Mouse (Mus musculus): ENCODE data around the gene Spata31d1a. TPM values are rescaled to one million over a fixed set of nuclear protein-coding genes. Genes with fewer than 3 reads are reported as not detected.
"Not testable (repeated sequence)": the region's sequence is repeated elsewhere in the genome, so short reads cannot be mapped to it uniquely, and the experiment has no call there.

The Spata31d1a gene
- polyA plus RNA-seq, 1 experiment from 2014 or later, result not detected

DNA sequence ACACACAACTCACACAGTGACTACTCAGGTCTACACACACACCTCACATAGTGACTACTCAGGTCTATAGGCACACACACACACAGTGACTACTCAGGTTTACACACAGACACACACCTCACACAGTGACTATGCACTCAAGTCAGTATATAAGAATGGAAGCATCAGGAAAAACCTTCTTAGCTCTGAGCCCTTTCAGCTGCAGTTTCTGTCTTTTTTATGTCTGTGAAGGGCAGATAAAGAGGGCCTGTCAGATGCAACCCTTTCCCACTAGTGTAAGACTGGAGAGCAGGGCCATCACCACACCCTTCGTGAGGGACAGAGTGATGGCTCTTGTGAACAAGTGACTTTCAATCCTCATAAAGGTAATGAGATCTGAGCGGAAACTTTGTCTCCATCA is 28.3 kb upstream of the Spata31d1a start:
- H3K4me2 ChIP-seq, result no peak overlapping the region
- no peaks in the 10 kb centered on the region for H3K4me1 ChIP-seq (ENCODE audit: control insufficient read depth, insufficient read depth, low read length)
- DNase-seq (ENCODE audit: low spot score, missing footprints), result no peak
- no peak overlapping the region for H3K4me3 ChIP-seq (ENCODE audit: low read depth, low read length)
- WGBS, result 80% methylated on average over 2 of the region's 2 CpGs
- no peaks in the 10 kb centered on the region for H3K27me3 ChIP-seq (ENCODE audit: control insufficient read depth, insufficient read depth, low read length)
- H3K36me3 ChIP-seq (ENCODE audit: control insufficient read depth, insufficient read depth, low read length), result no peaks in the 10 kb centered on the region
- no peaks in the 10 kb centered on the region for H3K9me3 ChIP-seq (ENCODE audit: control insufficient read depth, low read length)
- no peak for ATAC-seq (ENCODE audit: low FRiP score)
- no peak overlapping the region for H3K27ac ChIP-seq (ENCODE audit: low read depth, low read length)
- no peak overlapping the region for H3K9ac ChIP-seq (ENCODE audit: low read length)

- peak; percentile 38; the same call in 1 of the 2 replicates for ATAC-seq (ENCODE audit: low FRiP score)
- H3K9ac ChIP-seq (ENCODE audit: low read length), result no peak overlapping the region
- H3K4me1 ChIP-seq (ENCODE audit: control insufficient read depth, insufficient read depth, low read length), result no peaks in the 10 kb centered on the region
- no peaks in the 10 kb centered on the region for H3K27me3 ChIP-seq (ENCODE audit: control insufficient read depth, insufficient read depth, low read length)
- no peak overlapping the region for H3K4me2 ChIP-seq
- no peak overlapping the region for H3K27ac ChIP-seq (ENCODE audit: low read depth, low read length)
- no peaks in the 10 kb centered on the region for H3K36me3 ChIP-seq (ENCODE audit: control insufficient read depth, insufficient read depth, low read length)
- WGBS, result 33% methylated on average over 3 of the region's 3 CpGs
- DNase-seq (ENCODE audit: low spot score, missing footprints), result no peak
- H3K9me3 ChIP-seq (ENCODE audit: control insufficient read depth, low read length), result no peaks in the 10 kb centered on the region
- no peak overlapping the region for H3K4me3 ChIP-seq (ENCODE audit: low read depth, low read length)
Measured at GRCm38 (mm10) chr13:59735190-59735589, 25.1 kb upstream of the Spata31d1a start.

- H3K36me3 ChIP-seq (ENCODE audit: control insufficient read depth, insufficient read depth, low read length); H3K9me3 ChIP-seq (ENCODE audit: control insufficient read depth, low read length); H3K4me3 ChIP-seq (ENCODE audit: low read depth, low read length); ATAC-seq (ENCODE audit: low FRiP score); DNase-seq (ENCODE audit: low spot score, missing footprints); H3K27ac ChIP-seq (ENCODE audit: low read depth, low read length); H3K4me1 ChIP-seq (ENCODE audit: control insufficient read depth, insufficient read depth, low read length); H3K9ac ChIP-seq (ENCODE audit: low read length); H3K27me3 ChIP-seq (ENCODE audit: control insufficient read depth, insufficient read depth, low read length); H3K4me2 ChIP-seq: not testable (repeated sequence)
- WGBS, result 40% methylated on average over 6 of the region's 6 CpGs
Measured at GRCm38 (mm10) chr13:59734347-59734746, 24.2 kb upstream of the Spata31d1a start.

- WGBS, result 78% methylated on average over 3 of the region's 4 CpGs
- no peaks in the 10 kb centered on the region for H3K9me3 ChIP-seq (ENCODE audit: control insufficient read depth, low read length)
- H3K4me1 ChIP-seq (ENCODE audit: control insufficient read depth, insufficient read depth, low read length), result no peaks in the 10 kb centered on the region
- DNase-seq (ENCODE audit: low spot score, missing footprints), result no peak
- no peaks in the 10 kb centered on the region for H3K36me3 ChIP-seq (ENCODE audit: control insufficient read depth, insufficient read depth, low read length)
- H3K27ac ChIP-seq (ENCODE audit: low read depth, low read length), result no peak overlapping the region
- no peak for ATAC-seq (ENCODE audit: low FRiP score)
- H3K27me3 ChIP-seq (ENCODE audit: control insufficient read depth, insufficient read depth, low read length), result no peaks in the 10 kb centered on the region
- no peak overlapping the region for H3K9ac ChIP-seq (ENCODE audit: low read length)
- no peak overlapping the region for H3K4me3 ChIP-seq (ENCODE audit: low read depth, low read length)
- no peak overlapping the region for H3K4me2 ChIP-seq
Measured at GRCm38 (mm10) chr13:59733936-59734335, 23.8 kb upstream of the Spata31d1a start.

GRCm38 (mm10) chr13:59731652-59732051 is 21.5 kb upstream of the Spata31d1a start, which contains the start of gene Spata31d1d:
Gene Spata31d1d (minus strand): TSS chr13:59731752.
- ATAC-seq (ENCODE audit: low FRiP score) (no peak), DNase-seq (ENCODE audit: low spot score, missing footprints) (no peak)
- 44% methylated on average over 6 of the region's 7 CpGs for WGBS
- Histone ChIP-seq H3K4me2 (no peak within 1 kb of the TSS), H3K9ac (ENCODE audit: low read length) (no peak within 1 kb of the TSS), H3K4me1 (ENCODE audit: control insufficient read depth, insufficient read depth, low read length) (no peaks in the 10 kb centered on the region), H3K36me3 (ENCODE audit: control insufficient read depth, insufficient read depth, low read length) (no peaks in the 10 kb centered on the region), H3K27ac (ENCODE audit: low read depth, low read length) (no peak within 1 kb of the TSS), H3K9me3 (ENCODE audit: control insufficient read depth, low read length) (no peaks in the 10 kb centered on the region), H3K4me3 (ENCODE audit: low read depth, low read length) (no peak within 1 kb of the TSS), H3K27me3 (ENCODE audit: control insufficient read depth, insufficient read depth, low read length) (no peaks in the 10 kb centered on the region)

DNA sequence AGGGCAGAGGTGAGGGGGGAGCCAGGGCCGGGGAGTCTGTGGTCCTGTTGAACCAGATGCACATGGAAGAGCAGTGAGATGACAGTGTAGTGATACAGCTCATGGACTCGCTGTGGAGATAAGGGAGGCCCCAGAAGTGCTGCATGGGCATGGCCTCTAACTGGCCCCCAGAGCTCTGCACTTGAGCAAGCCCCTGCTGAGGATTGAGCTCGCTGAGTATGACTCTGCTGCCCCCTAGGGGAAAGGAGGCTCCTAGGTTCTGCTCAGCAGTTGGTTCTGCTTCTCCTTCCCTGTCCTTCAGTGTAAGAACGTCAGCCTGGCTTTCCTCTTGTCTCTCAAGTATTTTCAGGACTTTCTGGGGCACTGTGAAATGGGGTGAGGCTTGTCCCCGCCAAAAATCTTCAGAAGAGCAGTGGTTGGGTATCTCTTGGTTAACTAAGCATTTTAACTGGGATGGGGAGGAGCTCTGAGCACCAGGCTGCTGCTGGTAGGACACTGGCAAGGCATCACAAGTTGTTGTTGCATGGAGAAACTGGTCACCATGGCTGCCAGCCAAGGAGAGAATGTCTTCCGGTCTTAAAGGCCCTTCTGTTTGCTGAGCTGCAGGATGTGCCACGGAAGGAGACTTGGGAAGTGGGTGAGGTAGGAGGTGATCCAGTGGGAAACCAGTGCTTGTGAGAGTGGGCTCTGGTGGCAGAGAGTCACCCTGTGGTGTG is 18.4 kb upstream of the Spata31d1a start:
- DNase-seq (ENCODE audit: low spot score, missing footprints), result peak; percentile 96
- no peak overlapping the region for H3K27ac ChIP-seq (ENCODE audit: low read depth, low read length)
- H3K9me3 ChIP-seq (ENCODE audit: control insufficient read depth, low read length), result no peaks in the 10 kb centered on the region
- no peak overlapping the region for H3K9ac ChIP-seq (ENCODE audit: low read length)
- H3K4me1 ChIP-seq (ENCODE audit: control insufficient read depth, insufficient read depth, low read length), result 0 out of 2 replicates have a peak, but pooled peaks cover 2% of the 10 kb centered on the region
- no peaks in the 10 kb centered on the region for H3K36me3 ChIP-seq (ENCODE audit: control insufficient read depth, insufficient read depth, low read length)
- ATAC-seq (ENCODE audit: low FRiP score), result peak; percentile 89
- no peak overlapping the region for H3K4me2 ChIP-seq
- no peaks in the 10 kb centered on the region for H3K27me3 ChIP-seq (ENCODE audit: control insufficient read depth, insufficient read depth, low read length)
- no peak overlapping the region for H3K4me3 ChIP-seq (ENCODE audit: low read depth, low read length)
- 34% methylated on average over 7 of the region's 7 CpGs for WGBS

- Histone ChIP-seq H3K4me1 (ENCODE audit: control insufficient read depth, insufficient read depth, low read length) (0 out of 2 replicates have a peak, but pooled peaks cover 2% of the 10 kb centered on the region), H3K27me3 (ENCODE audit: control insufficient read depth, insufficient read depth, low read length) (no peaks in the 10 kb centered on the region), H3K4me2 (peak overlapping the region; percentile 1; the same call in 1 of the 2 replicates), H3K36me3 (ENCODE audit: control insufficient read depth, insufficient read depth, low read length) (no peaks in the 10 kb centered on the region), H3K27ac (ENCODE audit: low read depth, low read length) (no peak overlapping the region), H3K4me3 (ENCODE audit: low read depth, low read length) (no peak overlapping the region), H3K9ac (ENCODE audit: low read length) (peak overlapping the region; percentile 33; the same call in 1 of the 2 replicates), H3K9me3 (ENCODE audit: control insufficient read depth, low read length) (no peaks in the 10 kb centered on the region)
- ATAC-seq (ENCODE audit: low FRiP score), result no peak
- WGBS, result 34% methylated on average over 29 of the region's 29 CpGs
- DNase-seq (ENCODE audit: low spot score, missing footprints), result peak; percentile 84
Measured at GRCm38 (mm10) chr13:59726139-59726867, 16.2 kb upstream of the Spata31d1a start.

GRCm38 (mm10) chr13:59722089-59722488 is 12.0 kb upstream of the Spata31d1a start:
- H3K36me3 ChIP-seq (ENCODE audit: control insufficient read depth, insufficient read depth, low read length); H3K4me1 ChIP-seq (ENCODE audit: control insufficient read depth, insufficient read depth, low read length); H3K4me3 ChIP-seq (ENCODE audit: low read depth, low read length); H3K9me3 ChIP-seq (ENCODE audit: control insufficient read depth, low read length); H3K27me3 ChIP-seq (ENCODE audit: control insufficient read depth, insufficient read depth, low read length); H3K9ac ChIP-seq (ENCODE audit: low read length); H3K4me2 ChIP-seq; ATAC-seq (ENCODE audit: low FRiP score); DNase-seq (ENCODE audit: low spot score, missing footprints); H3K27ac ChIP-seq (ENCODE audit: low read depth, low read length): not testable (repeated sequence)
- 89% methylated on average over 1 of the region's 1 CpGs for WGBS

DNA sequence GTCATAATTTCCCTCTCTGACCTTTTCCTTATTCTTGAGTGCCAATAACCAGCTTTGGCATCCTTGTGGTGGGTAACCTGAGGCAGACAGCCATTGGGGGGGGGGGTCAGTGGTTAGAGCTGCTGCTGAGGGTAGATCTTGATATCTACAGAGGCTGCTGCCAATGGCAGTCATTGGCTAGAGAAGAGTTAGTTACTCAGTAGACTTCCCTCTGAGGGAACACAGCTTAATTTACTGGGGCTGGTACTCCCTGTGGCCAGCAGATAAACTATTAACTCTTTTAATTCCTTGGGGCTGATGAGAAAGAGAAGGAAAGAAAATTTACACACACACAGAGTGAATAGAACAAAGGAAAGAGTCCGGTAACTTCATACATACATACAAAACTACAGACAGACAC is 9.3 kb upstream of the Spata31d1a start:
- Histone ChIP-seq H3K4me1 (ENCODE audit: control insufficient read depth, insufficient read depth, low read length) (no peaks in the 10 kb centered on the region), H3K27me3 (ENCODE audit: control insufficient read depth, insufficient read depth, low read length) (no peaks in the 10 kb centered on the region), H3K9ac (ENCODE audit: low read length) (no peak overlapping the region), H3K36me3 (ENCODE audit: control insufficient read depth, insufficient read depth, low read length) (no peaks in the 10 kb centered on the region), H3K9me3 (ENCODE audit: control insufficient read depth, low read length) (no peaks in the 10 kb centered on the region), H3K4me3 (ENCODE audit: low read depth, low read length) (no peak overlapping the region), H3K27ac (ENCODE audit: low read depth, low read length) (no peak overlapping the region), H3K4me2 (no peak overlapping the region)
- DNase-seq (ENCODE audit: low spot score, missing footprints) (peak; percentile 74), ATAC-seq (ENCODE audit: low FRiP score) (no peak)
- 89% methylated on average over 1 of the region's 1 CpGs for WGBS
